Mouse (Mus musculus): Measurements from ENCODE around the gene Pfkm. TPM values are rescaled to one million over a fixed set of nuclear protein-coding genes. Genes with fewer than 3 reads are reported as not detected.

Pfkm gene
- polyA plus RNA-seq, 1 experiment = 401 TPM

GRCm38 (mm10) chr15:98140809-98141208 lies 48.4 kb downstream of the Pfkm start:
- peaks cover 43% of the 10 kb centered on the region for H3K36me3 ChIP-seq (ENCODE audit: control insufficient read depth, insufficient read depth)
- H3ac ChIP-seq (ENCODE audit: control insufficient read depth, insufficient read length) = no peak overlapping the region
- no peak overlapping the region for H3K4me3 ChIP-seq
- no peak overlapping the region for H3K4me2 ChIP-seq (ENCODE audit: low read depth)
- no peaks in the 10 kb centered on the region for H3K27me3 ChIP-seq (ENCODE audit: control insufficient read depth, insufficient read depth, insufficient read length)
- no peak for TF ChIP-seq MYOD1 (IDR thresholded peaks at IDR 0.05; ENCODE audit: control insufficient read depth in 1 of 3, insufficient read length in 2 of 3, low read depth in 2 of 3)
- TF ChIP-seq SRF (IDR thresholded peaks at IDR 0.05; ENCODE audit: control insufficient read depth, insufficient read length, low read depth) = no peak
- peaks cover 17% of the 10 kb centered on the region for H3K79me2 ChIP-seq (ENCODE audit: control insufficient read depth, insufficient read depth)

- H3K4me3 ChIP-seq = no peak overlapping the region
- peaks cover 35% of the 10 kb centered on the region for H3K36me3 ChIP-seq (ENCODE audit: control insufficient read depth, insufficient read depth)
- no peaks in the 10 kb centered on the region for H3K27me3 ChIP-seq (ENCODE audit: control insufficient read depth, insufficient read depth, insufficient read length)
- TF ChIP-seq TCF12 (IDR thresholded peaks at IDR 0.05; ENCODE audit: insufficient read depth, poor library complexity, severe bottlenecking) = no peak
- H3K79me2 ChIP-seq (ENCODE audit: control insufficient read depth, insufficient read depth) = peaks cover 17% of the 10 kb centered on the region
- H3K4me2 ChIP-seq (ENCODE audit: low read depth) = no peak overlapping the region
- no peak overlapping the region for H3ac ChIP-seq (ENCODE audit: control insufficient read depth, insufficient read length)
Measured at GRCm38 (mm10) chr15:98142515-98142914, 50.1 kb downstream of the Pfkm start.

- TF ChIP-seq MYOG (IDR thresholded peaks at IDR 0.05; ENCODE audit: control insufficient read depth in 1 of 3, insufficient read depth in 1 of 3, insufficient read length in 2 of 3, low read depth in 2 of 3) (peak; percentile 22 to 95 (median 93)), MYOD1 (IDR thresholded peaks at IDR 0.05; ENCODE audit: control insufficient read depth in 1 of 3, insufficient read length in 2 of 3, low read depth in 2 of 3) (peak in 2 of 3 experiments; percentile 71 to 88), MAX (IDR thresholded peaks at IDR 0.05; ENCODE audit: low read depth) (no peak), TCF3 (IDR thresholded peaks at IDR 0.05; ENCODE audit: insufficient read length, low read depth) (peak; percentile 41)
- peaks cover 19% of the 10 kb centered on the region for H3K36me3 ChIP-seq (ENCODE audit: control insufficient read depth, insufficient read depth)
- peak overlapping the region; percentile 73 for H3ac ChIP-seq (ENCODE audit: control insufficient read depth, insufficient read length)
- H3K4me3 ChIP-seq = peak overlapping the region; percentile 49
- peak overlapping the region; percentile 90 for H3K4me2 ChIP-seq (ENCODE audit: low read depth)
- H3K79me2 ChIP-seq (ENCODE audit: control insufficient read depth, insufficient read depth) = peaks cover 17% of the 10 kb centered on the region
- no peaks in the 10 kb centered on the region for H3K27me3 ChIP-seq (ENCODE audit: control insufficient read depth, insufficient read depth, insufficient read length)
Measured at GRCm38 (mm10) chr15:98144861-98145507, 52.6 kb downstream of the Pfkm start.

- peak overlapping the region; percentile 73 for H3ac ChIP-seq (ENCODE audit: control insufficient read depth, insufficient read length)
Measured at GRCm38 (mm10) chr15:98145559-98146181, 53.3 kb downstream of the Pfkm start.

GRCm38 (mm10) chr15:98148356-98148755 lies 56.0 kb downstream of the Pfkm start:
- Histone ChIP-seq H3K4me2 (ENCODE audit: low read depth) (no peak overlapping the region), H3ac (ENCODE audit: control insufficient read depth, insufficient read length) (no peak overlapping the region), H3K27me3 (ENCODE audit: control insufficient read depth, insufficient read depth, insufficient read length) (no peaks in the 10 kb centered on the region), H3K4me3 (no peak overlapping the region), H3K79me2 (ENCODE audit: control insufficient read depth, insufficient read depth) (peaks cover 17% of the 10 kb centered on the region), H3K36me3 (ENCODE audit: control insufficient read depth, insufficient read depth) (no peaks in the 10 kb centered on the region)
- TF ChIP-seq MYOG (IDR thresholded peaks at IDR 0.05; ENCODE audit: control insufficient read depth in 1 of 3, insufficient read depth in 1 of 3, insufficient read length in 2 of 3, low read depth in 2 of 3) (no peak), MYOD1 (IDR thresholded peaks at IDR 0.05; ENCODE audit: control insufficient read depth in 1 of 3, insufficient read length in 2 of 3, low read depth in 2 of 3) (no peak), USF1 (IDR thresholded peaks at IDR 0.05; ENCODE audit: low read depth) (no peak), POLR2AphosphoS2 (IDR thresholded peaks at IDR 0.05; ENCODE audit: insufficient read length, low read depth) (no peak), E2F4 (IDR thresholded peaks at IDR 0.05; ENCODE audit: insufficient read depth) (no peak), MAX (IDR thresholded peaks at IDR 0.05; ENCODE audit: low read depth) (no peak), CEBPB (IDR thresholded peaks at IDR 0.05; ENCODE audit: insufficient read depth, poor library complexity, severe bottlenecking) (no peak), POLR2A (IDR thresholded peaks at IDR 0.05; ENCODE audit: insufficient read length, low read depth) (no peak), SRF (IDR thresholded peaks at IDR 0.05; ENCODE audit: control insufficient read depth, insufficient read length, low read depth) (no peak), REST (IDR thresholded peaks at IDR 0.05; ENCODE audit: insufficient read depth, insufficient read length) (no peak), TCF3 (IDR thresholded peaks at IDR 0.05; ENCODE audit: insufficient read length, low read depth) (no peak), TCF12 (IDR thresholded peaks at IDR 0.05; ENCODE audit: insufficient read depth, poor library complexity, severe bottlenecking) (no peak)

More at GRCm38 (mm10) chr15:98145559-98146181, 53.3 kb downstream of the Pfkm start:
- TF ChIP-seq POLR2AphosphoS2 (IDR thresholded peaks at IDR 0.05; ENCODE audit: insufficient read length, low read depth) (peak; percentile 83), POLR2A (IDR thresholded peaks at IDR 0.05; ENCODE audit: insufficient read length, low read depth) (peak; percentile 84), MYOG (IDR thresholded peaks at IDR 0.05; ENCODE audit: control insufficient read depth in 1 of 3, insufficient read depth in 1 of 3, insufficient read length in 2 of 3, low read depth in 2 of 3) (no peak), MYOD1 (IDR thresholded peaks at IDR 0.05; ENCODE audit: control insufficient read depth in 1 of 3, insufficient read length in 2 of 3, low read depth in 2 of 3) (peak in 1 of 3 experiments; percentile 13), SRF (IDR thresholded peaks at IDR 0.05; ENCODE audit: control insufficient read depth, insufficient read length, low read depth) (no peak), MAX (IDR thresholded peaks at IDR 0.05; ENCODE audit: low read depth) (no peak)
- Histone ChIP-seq H3K36me3 (ENCODE audit: control insufficient read depth, insufficient read depth) (peaks cover 14% of the 10 kb centered on the region), H3K79me2 (ENCODE audit: control insufficient read depth, insufficient read depth) (peaks cover 17% of the 10 kb centered on the region), H3K27me3 (ENCODE audit: control insufficient read depth, insufficient read depth, insufficient read length) (no peaks in the 10 kb centered on the region), H3K4me3 (peak overlapping the region; percentile 49), H3K4me2 (ENCODE audit: low read depth) (peak overlapping the region; percentile 94)

All from myocyte (in vitro differentiated cells).